Mouse (Mus musculus): ENCODE measurements at regions not wholly inside any gene's neighbourhood (a gene's known extent, or its start where the extent isn't known, plus 50 kb on each side); places are given as distances from the start of the nearest gene placed in this dataset.

DNA sequence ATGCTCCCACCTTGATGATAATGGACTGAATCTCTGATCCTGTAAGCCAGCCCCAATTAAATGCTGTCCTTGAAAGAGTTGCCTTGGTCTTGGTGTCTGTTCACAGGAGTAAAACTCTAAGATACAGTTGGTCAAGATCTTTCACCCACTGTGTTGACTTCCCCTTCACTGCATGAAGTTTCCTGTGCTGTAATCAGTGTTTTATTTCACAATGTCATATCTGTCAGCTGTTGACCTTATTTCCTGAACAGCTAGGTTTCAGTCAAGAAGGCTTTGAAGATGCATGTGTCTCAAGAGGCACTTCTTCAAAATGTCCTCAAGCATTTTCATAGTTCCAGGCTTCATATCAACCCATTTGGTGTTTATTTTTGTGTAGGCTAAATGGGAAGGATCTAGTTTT is 597.3 kb upstream of the Fam92a start:
- no peak for DNase-seq (ENCODE audit: low spot score)

GRCm38 (mm10) chr4:12766763-12767162 is 594.9 kb upstream of the Fam92a start:
- DNase-seq (ENCODE audit: low spot score) = no peak

DNA sequence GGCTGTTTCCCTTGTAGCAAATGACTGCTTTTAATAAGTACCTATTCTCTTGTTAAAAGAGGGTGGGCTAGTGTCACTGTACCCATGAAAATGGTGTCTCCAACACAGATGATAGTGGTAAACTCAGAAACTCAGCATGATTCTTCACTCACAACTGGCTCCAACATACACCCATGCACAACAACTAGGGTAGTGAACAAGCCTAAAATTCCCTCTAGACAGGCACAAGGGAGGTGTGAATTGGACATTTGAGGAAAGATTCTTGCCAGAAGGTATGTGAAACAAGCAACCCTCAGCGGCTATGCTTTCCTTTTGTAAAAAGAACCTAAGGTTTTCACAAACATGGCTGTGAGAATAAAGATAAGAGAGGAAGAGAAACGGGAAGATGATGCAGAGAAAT is 579.0 kb upstream of the Fam92a start:
- no peak for DNase-seq (ENCODE audit: low spot score)

- no peak for DNase-seq (ENCODE audit: low spot score)
These were observed 578.1 kb upstream of the Fam92a start for GRCm38 (mm10) chr4:12749874-12750273.

- DNase-seq (ENCODE audit: low spot score) = no peak
These were observed 572.0 kb upstream of the Fam92a start for GRCm38 (mm10) chr4:12743714-12744327.

DNA sequence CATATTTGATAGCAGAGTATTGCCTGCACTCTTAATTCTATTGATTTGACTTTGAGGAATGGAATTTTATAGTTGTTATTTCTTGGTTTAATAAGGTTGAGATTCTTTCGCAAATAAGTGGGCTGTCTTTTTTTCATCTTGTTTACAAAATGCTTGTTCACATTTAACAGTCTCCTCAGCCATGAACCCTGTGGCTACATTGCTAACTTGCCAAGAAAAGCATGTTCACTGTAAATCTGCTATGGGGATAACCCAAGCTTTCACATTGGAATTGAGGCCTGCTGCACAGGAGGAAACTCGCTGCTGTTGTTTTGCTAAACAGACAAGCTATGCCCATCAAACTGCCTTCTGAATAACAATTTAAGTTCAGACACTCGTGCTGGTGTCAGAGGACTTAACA is 564.6 kb upstream of the Fam92a start:
- no peak for DNase-seq (ENCODE audit: low spot score)

DNA sequence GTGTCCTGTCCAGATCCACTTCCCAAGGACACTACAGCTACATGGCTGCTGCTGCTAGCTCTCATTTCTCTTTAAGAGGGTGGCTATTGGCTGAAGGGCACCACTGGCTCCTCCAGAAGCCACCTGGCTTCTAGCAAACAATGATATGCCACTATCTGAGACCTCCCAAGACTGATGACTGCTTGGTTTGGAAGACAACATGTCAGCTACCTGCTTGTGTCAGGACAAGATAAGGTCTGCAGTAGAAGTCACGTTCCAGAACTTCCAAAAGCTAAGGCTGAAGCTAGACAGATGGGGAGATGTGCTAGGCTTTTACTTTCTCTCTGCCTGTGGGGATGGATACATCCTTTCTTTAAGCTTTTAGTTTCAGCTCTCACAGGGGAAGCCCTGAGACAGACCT is 528.4 kb upstream of the Fam92a start:
- no peak for DNase-seq (ENCODE audit: low spot score)

DNA sequence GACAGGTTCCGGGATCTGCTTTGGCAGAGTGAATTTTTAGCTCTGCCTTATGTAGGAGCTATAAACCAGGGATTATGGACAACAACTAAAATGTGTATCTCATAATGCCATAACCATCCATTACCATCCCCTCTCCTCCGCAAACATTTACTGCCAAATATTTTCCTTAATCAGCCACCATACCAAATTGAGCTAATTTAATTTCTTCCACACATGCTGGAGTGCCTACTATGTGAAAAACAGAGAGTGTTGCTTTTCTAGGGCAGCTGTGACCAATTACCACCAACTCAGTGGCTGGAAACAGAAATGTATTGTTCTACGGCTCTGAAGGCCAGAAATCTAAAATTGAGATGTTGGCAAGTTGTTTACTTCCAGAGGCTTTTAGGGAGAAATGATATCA is 506.0 kb upstream of the Fam92a start:
- DNase-seq (ENCODE audit: low spot score) = no peak

GRCm38 (mm10) chr4:12671399-12671798 is 499.6 kb upstream of the Fam92a start:
- DNase-seq (ENCODE audit: low spot score) = no peak

- no peak for DNase-seq (ENCODE audit: low spot score)
These were observed 491.4 kb upstream of the Fam92a start for GRCm38 (mm10) chr4:12663176-12663575.

GRCm38 (mm10) chr4:12662683-12663082 is 490.9 kb upstream of the Fam92a start:
- DNase-seq (ENCODE audit: low spot score) = no peak

GRCm38 (mm10) chr4:12659084-12659483 is 487.3 kb upstream of the Fam92a start:
- no peak for DNase-seq (ENCODE audit: low spot score)

GRCm38 (mm10) chr4:12658594-12658993 is 486.8 kb upstream of the Fam92a start:
- peak; percentile 59 for DNase-seq (ENCODE audit: low spot score)

DNA sequence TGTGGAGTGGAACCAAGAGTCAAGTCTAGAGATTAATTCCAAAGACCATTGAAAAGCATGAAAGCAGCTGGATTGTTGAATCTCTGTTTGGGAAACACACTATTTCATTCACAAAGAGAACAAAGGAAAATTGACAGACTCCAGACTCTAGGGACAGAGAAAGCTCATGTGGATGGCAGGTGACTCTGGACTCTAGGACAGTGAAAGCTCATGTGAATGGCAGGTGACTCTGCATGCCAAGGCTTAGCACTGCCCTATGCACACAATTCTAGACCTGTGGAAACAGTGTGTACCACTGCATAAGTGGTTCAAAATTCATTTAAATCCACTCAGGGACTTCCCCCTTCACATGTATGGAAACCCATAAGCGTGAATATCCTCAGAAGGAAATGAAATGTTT is 486.0 kb upstream of the Fam92a start:
- peak; percentile 10 for DNase-seq (ENCODE audit: low spot score)

- no peak for DNase-seq (ENCODE audit: low spot score)
These were observed 485.2 kb upstream of the Fam92a start for GRCm38 (mm10) chr4:12656924-12657603.

GRCm38 (mm10) chr4:12655457-12656228 is 483.8 kb upstream of the Fam92a start:
- DNase-seq (ENCODE audit: low spot score) = no peak

DNA sequence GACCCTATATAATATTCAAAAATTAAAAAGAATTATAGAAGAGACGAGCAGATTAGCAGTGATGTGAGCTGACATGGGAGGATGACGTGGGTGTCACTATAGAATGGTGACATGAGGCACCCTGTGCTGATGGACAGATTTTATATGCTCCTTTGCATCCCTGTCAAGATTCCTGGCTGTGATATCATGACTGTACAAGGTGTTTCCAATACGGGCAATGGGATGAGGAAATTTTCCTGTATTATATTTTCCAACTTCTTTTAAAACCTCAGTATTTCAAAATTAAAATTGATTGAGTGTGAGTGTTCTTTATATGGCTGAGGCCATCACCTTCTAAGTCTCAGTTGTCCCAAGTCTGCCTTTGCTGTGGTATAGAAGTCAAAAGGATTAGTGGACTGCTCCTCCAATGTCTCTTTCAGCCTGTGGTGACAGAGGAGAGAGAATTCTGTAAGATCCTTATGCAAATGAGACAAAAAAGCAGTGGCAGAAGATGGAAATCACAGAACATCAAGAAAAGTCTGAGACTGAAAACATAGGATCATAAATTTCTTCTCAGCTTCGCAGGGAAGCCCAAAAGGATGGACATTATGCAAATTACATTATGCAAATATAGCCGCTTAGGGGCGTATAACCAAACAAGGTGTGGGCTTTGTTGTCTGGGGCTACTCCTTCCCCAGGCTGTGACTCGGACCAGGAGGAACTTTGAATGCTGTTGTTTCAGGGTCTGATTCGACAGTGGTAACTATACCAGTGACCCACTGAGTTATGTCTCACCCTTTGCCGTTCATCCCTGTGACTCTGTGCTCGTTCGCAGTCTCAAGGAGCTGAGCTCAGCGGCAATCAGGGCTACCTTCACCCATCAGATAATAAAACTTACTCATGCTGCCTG is 483.0 kb upstream of the Fam92a start:
- DNase-seq (ENCODE audit: low spot score) = no peak

- DNase-seq (ENCODE audit: low spot score) = no peak
These were observed 475.9 kb upstream of the Fam92a start for GRCm38 (mm10) chr4:12647732-12648131.

DNA sequence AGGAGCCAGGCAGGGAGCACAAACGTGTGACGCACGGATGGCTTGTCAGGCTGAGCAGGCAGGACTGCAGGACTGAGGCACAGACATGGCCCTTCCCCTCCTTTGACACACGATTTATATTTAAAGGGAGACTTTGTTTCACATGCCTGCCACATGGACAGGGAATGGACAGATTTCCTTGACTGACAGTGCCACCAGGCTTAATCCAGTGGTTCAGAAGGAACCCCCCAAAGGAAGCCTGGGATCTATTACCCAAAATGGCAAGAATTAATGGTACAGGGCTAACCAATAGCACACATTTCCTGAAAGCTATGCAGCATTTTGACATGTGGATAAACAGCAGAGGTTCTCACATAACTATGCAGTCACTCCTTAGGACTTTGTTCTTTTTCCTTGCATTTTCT is 470.7 kb upstream of the Fam92a start:
- DNase-seq (ENCODE audit: low spot score) = peak; percentile 39

DNA sequence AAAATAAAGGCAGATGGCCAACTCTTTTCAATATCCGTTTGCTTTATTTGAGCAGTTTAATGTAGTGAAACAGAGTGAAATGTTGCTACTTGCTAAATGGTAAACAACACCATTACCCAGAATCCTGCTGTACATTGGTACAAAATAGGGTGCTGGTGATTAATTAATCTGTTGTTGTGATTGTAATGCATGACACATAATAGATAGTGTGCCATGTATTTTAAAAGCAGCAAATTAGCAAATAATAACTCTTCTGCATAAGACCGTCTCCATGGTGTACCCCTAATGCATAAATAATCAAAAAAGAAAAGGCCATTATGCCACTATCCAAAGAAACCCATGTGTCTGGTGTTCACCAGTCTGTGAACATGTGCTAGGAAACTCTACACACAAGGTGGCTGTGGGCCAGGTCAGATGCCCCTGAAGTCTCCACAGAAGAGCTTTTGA is 457.6 kb upstream of the Fam92a start:
- peak; percentile 58 for DNase-seq (ENCODE audit: low spot score)

GRCm38 (mm10) chr4:12628702-12629374 is 457.0 kb upstream of the Fam92a start:
- peak; percentile 80 for DNase-seq (ENCODE audit: low spot score)
